Mouse (Mus musculus) MEL-GATA-1-ER (cell line): ENCODE results near the gene Hexb.
A peak's percentile ranks its signal among the peaks of the same experiment; 100 is the strongest.
"Not testable (repeated sequence)": the region's sequence is repeated elsewhere in the genome, so short reads cannot be mapped to it uniquely, and the experiment has no call there.

Experiments
- DNase-seq: peaks from one replicate; pipeline ENCODE4 v3.0.0-alpha.2; 2012; ENCODE audit warnings: low read depth; ENCODE audit errors: extremely low read depth

Hexb gene

DNA sequence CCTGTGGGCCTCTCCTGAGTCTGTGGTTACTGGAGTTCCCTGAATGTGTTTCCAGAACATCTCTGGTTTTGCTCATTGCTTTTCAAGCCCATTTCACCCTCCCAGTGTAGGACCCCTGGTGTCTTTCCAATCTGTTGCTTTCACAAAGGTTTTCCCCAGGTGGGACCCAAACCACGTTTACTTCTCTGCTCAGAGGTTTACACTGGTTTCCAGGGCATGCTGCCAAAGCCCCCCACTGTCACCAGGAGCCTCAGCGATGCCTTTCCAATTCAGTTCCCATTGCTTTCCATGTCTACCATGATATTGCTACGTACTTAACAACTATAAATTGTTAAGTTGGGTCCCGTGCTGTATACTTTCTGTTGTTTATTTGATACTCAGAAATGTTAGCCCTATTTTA is 15.3 kb downstream of the Hexb start:
- no peak for DNase-seq

DNA sequence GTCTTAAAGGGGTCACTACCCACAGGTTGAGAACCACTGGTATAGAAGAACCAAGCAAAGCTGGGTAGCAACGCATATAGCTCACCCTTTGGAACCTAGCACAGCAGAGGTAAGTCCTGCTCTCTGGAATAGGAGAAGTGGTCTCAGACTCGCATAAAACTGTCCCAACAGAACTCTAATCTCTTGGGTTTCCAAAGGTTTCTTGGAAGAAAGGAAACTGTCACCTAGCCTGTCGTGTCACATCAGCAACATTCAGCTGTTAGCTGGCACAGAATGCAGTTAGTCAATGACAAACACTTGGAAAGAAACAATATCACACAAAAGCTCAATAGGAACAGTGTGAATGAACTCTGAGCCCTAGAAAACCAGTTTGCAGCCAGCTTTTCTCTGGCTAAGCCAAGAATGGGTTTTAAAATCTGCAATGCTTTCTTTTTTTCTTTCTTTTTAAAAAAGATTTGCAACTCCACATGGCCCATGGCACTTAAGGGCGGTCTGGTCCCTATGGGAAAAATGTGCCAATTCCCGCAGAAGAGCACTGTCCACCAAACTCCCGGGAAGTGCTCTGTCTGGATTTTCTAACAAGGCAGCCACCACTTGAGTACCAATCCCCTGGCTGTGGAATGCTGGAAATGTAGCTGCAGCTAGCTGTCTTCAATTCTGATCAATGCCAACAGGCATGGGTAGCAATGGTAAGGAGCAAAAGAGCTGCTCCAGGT is 17.9 kb downstream of the Hexb start:
- no peak for DNase-seq

DNA sequence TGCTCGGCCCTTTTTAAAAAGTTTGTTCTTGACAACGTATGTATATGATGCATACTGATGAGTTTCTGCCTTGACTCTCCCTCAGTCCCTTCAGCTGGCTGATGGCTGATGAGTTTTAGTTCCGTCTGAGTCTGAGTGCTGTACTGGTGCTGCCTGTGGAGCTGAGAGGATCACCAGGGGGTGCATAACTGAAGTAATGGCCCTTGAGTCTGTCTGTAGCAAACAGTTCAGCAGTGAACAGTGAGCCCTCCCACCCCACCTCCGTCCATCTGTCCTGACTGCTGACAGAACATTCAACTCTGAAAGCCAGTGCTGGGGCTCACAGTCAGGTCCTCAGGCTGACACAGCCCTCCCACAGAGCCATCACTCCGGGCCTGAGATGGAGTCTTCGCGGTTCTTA is 19.2 kb downstream of the Hexb start:
- DNase-seq, result no peak

DNA sequence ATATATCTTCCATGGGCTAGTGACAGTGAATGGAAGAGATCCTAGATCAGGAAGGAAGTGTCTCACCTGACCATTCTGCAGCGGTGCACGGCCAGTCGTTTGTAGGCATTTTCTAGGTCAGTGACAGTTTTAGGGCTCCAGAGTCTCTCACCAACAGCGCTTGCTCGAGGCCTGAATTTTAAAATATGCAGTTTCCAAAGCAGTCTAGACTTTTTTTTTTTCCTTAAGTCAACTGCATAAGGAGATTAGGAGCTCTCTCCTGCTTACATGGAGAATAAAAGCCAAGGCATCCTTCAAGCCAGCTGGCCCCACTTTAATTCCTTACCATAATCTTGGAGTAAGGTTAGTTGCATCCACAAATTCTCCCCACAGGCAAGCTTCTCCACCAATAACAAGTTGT is 21.4 kb downstream of the Hexb start:
- no peak for DNase-seq

DNA sequence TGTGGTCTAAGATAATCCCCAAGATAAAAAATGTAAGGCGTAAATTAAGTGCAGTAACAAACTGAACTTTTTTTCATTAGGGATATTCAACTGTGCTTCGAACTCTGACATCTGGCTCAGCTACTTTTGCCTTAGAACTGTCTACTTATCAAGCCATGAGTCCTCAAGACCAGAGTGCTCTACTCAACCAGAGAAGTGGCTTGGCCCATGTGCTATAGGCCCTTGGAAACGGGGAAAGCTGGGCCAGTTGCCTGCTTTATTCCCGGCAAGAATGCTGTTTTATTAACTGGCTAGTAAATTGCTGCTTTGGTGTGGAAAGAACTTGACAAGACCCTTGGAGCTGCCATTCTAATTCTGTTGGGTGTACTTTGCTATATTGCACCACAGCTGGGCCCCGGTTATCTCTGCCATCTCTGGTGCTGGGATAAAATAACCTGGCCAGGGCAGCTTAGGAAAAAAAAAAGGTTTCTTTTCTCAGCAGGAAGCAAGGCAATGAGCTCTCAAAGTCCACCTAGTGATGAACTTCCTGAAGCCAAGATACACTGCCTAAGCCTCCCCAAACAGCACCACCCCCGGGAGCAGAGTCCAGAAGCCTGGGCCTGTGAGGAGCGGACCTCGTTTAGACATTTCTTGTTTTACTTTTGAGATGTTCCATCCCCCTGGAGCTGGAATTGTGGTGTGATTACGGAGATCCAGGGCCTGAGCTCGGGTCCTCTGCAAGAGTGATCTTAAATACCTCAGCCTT is 22.5 kb downstream of the Hexb start:
- no peak for DNase-seq

DNA sequence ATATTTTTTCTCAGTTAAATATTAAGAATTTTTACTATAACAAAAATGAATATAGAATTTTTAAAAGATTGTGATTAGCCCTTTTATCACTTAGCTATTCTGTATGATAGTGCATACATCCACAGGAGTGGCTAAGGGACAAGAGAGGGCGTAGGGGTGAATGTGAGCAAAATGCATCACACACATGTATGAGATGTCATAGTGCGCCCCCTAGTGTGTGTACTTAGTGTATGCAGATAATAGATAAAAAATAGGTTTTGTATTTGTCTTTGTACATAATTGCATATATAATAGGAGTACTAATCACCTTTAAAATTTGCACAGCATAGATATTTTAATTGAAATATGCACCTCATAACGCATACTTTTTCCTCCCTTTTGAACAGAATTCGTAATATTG is 52.3 kb downstream of the Hexb start:
- peak; percentile 44 for DNase-seq

GRCm38 (mm10) chr13:97142321-97142720 is 55.8 kb downstream of the Hexb start:
- no peak for DNase-seq

GRCm38 (mm10) chr13:97138404-97138931 is 59.7 kb downstream of the Hexb start:
- DNase-seq, result not testable (repeated sequence)

- peak; percentile 94 for DNase-seq
Observed at GRCm38 (mm10) chr13:97137466-97138400, 60.4 kb downstream of the Hexb start, which contains the start of the genes Gfm2 and Nsa2. Gene Gfm2 (plus strand): TSS chr13:97137937. Gene Nsa2 (minus strand): TSS chr13:97137937.

GRCm38 (mm10) chr13:97130413-97130812 is 67.7 kb downstream of the Hexb start:
- DNase-seq, result not testable (repeated sequence)

GRCm38 (mm10) chr13:97129654-97130053 is 68.5 kb downstream of the Hexb start:
- DNase-seq, result not testable (repeated sequence)
